Comparison of ENCODE assay signal across 9 mouse cellular contexts in genomic region chr7:127966371-127966918, GRCm38 (mm10). TPM values are rescaled to one million over a fixed set of nuclear protein-coding genes. Genes with fewer than 3 reads are reported as not detected.
DNase-seq lines count a peak whose midpoint lies in the region; ATAC-seq and TF ChIP-seq lines count a peak whose summit lies in the region.
"Had no signal": no experiment of that assay in that cellular context is flagged by ENCODE, and none has a peak within 500 bp of the region (broad histone marks: within the 10 kb centered on the region; RNA-seq: fewer than 3 reads in every experiment).

No protein-coding gene starts in this region.

- TF ChIP-seq CTCF in testis, adult 2 months (IDR thresholded peaks at IDR 0.05; ENCODE audit: control insufficient read depth, insufficient read depth, insufficient replicate concordance, low read depth, low read length): no peak
- TF ChIP-seq CTCF in cortical plate, adult 2 months (IDR thresholded peaks at IDR 0.05; ENCODE audit: extremely low read depth, insufficient read depth, low read length): no peak
- TF ChIP-seq CTCF in liver, embryonic 14.5 days (IDR thresholded peaks at IDR 0.05; ENCODE audit: low read depth): no peak

- WGBS in heart, embryonic 15.5 days: 13% methylated on average over 10 of the region's 10 CpGs
- WGBS in liver, embryonic 14.5 days (ENCODE audit: insufficient replicate concordance): 22% methylated on average over 10 of the region's 10 CpGs

- H3K36me3 ChIP-seq in testis, adult 2 months (ENCODE audit: control insufficient read depth, insufficient read depth, low read length): peaks cover 2% of the 10 kb centered on the region; the same call in 1 of the 2 replicates
- peaks cover 15% of the 10 kb centered on the region for H3K36me3 ChIP-seq in heart, embryonic 15.5 days
- H3K36me3 ChIP-seq in liver, embryonic 14.5 days (replicated peaks; ENCODE audit: control insufficient read depth, insufficient read depth, low read depth): peaks cover 20% of the 10 kb centered on the region

- H3K27ac ChIP-seq in testis, adult 2 months (ENCODE audit: control insufficient read depth, insufficient read depth, low read depth, low read length): peak overlapping the region; percentile 98
- H3K27ac ChIP-seq in cortical plate, adult 2 months (ENCODE audit: insufficient read depth, low read length): peak overlapping the region; percentile 98
- peak overlapping the region; percentile 96 for H3K27ac ChIP-seq in heart, embryonic 15.5 days
- peak overlapping the region; percentile 82 for H3K27ac ChIP-seq in liver, embryonic 14.5 days

- H3K27me3 ChIP-seq in testis, adult 2 months (ENCODE audit: control insufficient read depth, insufficient read depth, low read length): no peaks in the 10 kb centered on the region
- no peaks in the 10 kb centered on the region for H3K27me3 ChIP-seq in heart, embryonic 15.5 days
- no peaks in the 10 kb centered on the region for H3K27me3 ChIP-seq in liver, embryonic 14.5 days (ENCODE audit: control insufficient read depth, insufficient read depth, low read length)

- peak overlapping the region; percentile 62 for H3K4me2 ChIP-seq in heart, embryonic 15.5 days
- H3K4me2 ChIP-seq in liver, embryonic 14.5 days (ENCODE audit: low read depth): peak overlapping the region; percentile 96

- H3K9ac ChIP-seq in heart, embryonic 15.5 days: peak overlapping the region; percentile 95
- peak overlapping the region; percentile 84 for H3K9ac ChIP-seq in liver, embryonic 14.5 days (replicated peaks)

- no peaks in the 10 kb centered on the region; the same call in 1 of the 2 replicates for H3K4me1 ChIP-seq in testis, adult 2 months (ENCODE audit: control insufficient read depth, insufficient read depth, low read length)
- peaks cover 5% of the 10 kb centered on the region for H3K4me1 ChIP-seq in cortical plate, adult 2 months (ENCODE audit: control insufficient read depth, insufficient read depth, low read length)
- peaks cover 18% of the 10 kb centered on the region for H3K4me1 ChIP-seq in heart, embryonic 15.5 days (replicated peaks)
- peaks cover 9 to 10% of the 10 kb centered on the region in 2 experiments for H3K4me1 ChIP-seq in liver, embryonic 14.5 days (replicated peaks; ENCODE audit: control insufficient read depth in 2 of 2, insufficient read depth in 2 of 2, low read length in 1 of 2)

- H3K9me3 ChIP-seq in heart, embryonic 15.5 days (replicated peaks): no peaks in the 10 kb centered on the region
- H3K9me3 ChIP-seq in liver, embryonic 14.5 days (ENCODE audit: control insufficient read depth, low read length): no peaks in the 10 kb centered on the region

- DNase-seq in testis, postnatal 14 days (ENCODE audit: low spot score): no peak
- peak in 1 of 3 experiments; percentile 13 for DNase-seq in liver, embryonic 14.5 days (ENCODE audit: low read depth in 3 of 3, low spot score in 3 of 3)
- peak; percentile 30 for DNase-seq in thymus, postnatal 14 days

- TF ChIP-seq EP300 in liver, embryonic 14.5 days (IDR thresholded peaks at IDR 0.05; ENCODE audit: low read depth): no peak

- no peak for TF ChIP-seq POLR2A in testis, adult 2 months (IDR thresholded peaks at IDR 0.05; ENCODE audit: control insufficient read depth, low read depth, low read length)
- TF ChIP-seq POLR2A in cortical plate, adult 2 months (IDR thresholded peaks at IDR 0.05; ENCODE audit: extremely low read depth, insufficient read depth, low read length): no peak

- no peak for ATAC-seq in heart, embryonic 15.5 days (replicated peaks; ENCODE audit: insufficient number of reproducible peaks, insufficient read depth, low FRiP score, low read depth)
- ATAC-seq in liver, embryonic 14.5 days (ENCODE audit: insufficient read depth): no peak
- ATAC-seq in frontal cortex, adult (ENCODE audit: low TSS enrichment): no peak
- ATAC-seq in granulocyte monocyte progenitor cell, adult 5-6 weeks (replicated peaks; ENCODE audit: poor library complexity, severe bottlenecking): no peak

- H3K4me3 ChIP-seq in testis, adult 2 months (ENCODE audit: control insufficient read depth, low read depth, low read length): peak overlapping the region; percentile 91
- H3K4me3 ChIP-seq in cortical plate, adult 2 months (ENCODE audit: insufficient read depth, low read length): peak overlapping the region; percentile 89
- H3K4me3 ChIP-seq in heart, embryonic 15.5 days: peak overlapping the region; percentile 94
- H3K4me3 ChIP-seq in liver, embryonic 14.5 days (ENCODE audit: insufficient read depth in 1 of 2, low read depth in 2 of 2, low read length in 2 of 2): peak overlapping the region; percentile 75 to 95

RNA-seq across cellular contexts. Expression of gene Fus, which starts 0.8 kb away (rescaled TPM):
- 271 and 306 TPM in 2 replicates for polyA plus RNA-seq in testis, adult 2 months (2012; rRNA removed)
- 380 and 408 TPM in 2 replicates for polyA plus RNA-seq in cortical plate, adult 2 months (2012; rRNA removed)
- polyA plus RNA-seq in heart, embryonic 15.5 days (2015; fragmentation: Nextera tagmentation; extraction: Ambion mirVana): 254 and 307 TPM in 2 replicates
- 169 and 278 TPM in 2 replicates for polyA plus RNA-seq in liver, embryonic 14.5 days (2012; rRNA removed)
- 15.8 and 17.1 TPM in 2 replicates for polyA plus RNA-seq in liver, embryonic 14.5 days (2014; fragmentation: Nextera tagmentation; extraction: Ambion mirVana)
- total RNA-seq in granulocyte monocyte progenitor cell, adult 5-6 weeks (2014; fragmentation: Nextera tagmentation): 319 and 323 TPM in 2 replicates
- total RNA-seq in granulocyte monocyte progenitor cell, adult 5-6 weeks (2017): 60.8 and 62.2 TPM in 2 replicates

RNA-seq across cellular contexts. Expression of gene Prss36, which starts 19.9 kb away (rescaled TPM):
- polyA plus RNA-seq in testis, adult 2 months (2012; rRNA removed): 5.9 and 6.3 TPM in 2 replicates
- polyA plus RNA-seq in cortical plate, adult 2 months (2012; rRNA removed): 17.0 and 17.9 TPM in 2 replicates
- 7.9 and 10.0 TPM in 2 replicates for polyA plus RNA-seq in heart, embryonic 15.5 days (2015; fragmentation: Nextera tagmentation; extraction: Ambion mirVana)
- polyA plus RNA-seq in liver, embryonic 14.5 days (2012; rRNA removed): 2.0 and 2.3 TPM in 2 replicates
- 3.0 TPM in 2 replicates for polyA plus RNA-seq in liver, embryonic 14.5 days (2014; fragmentation: Nextera tagmentation; extraction: Ambion mirVana)
- total RNA-seq in granulocyte monocyte progenitor cell, adult 5-6 weeks (2014; fragmentation: Nextera tagmentation): 0.92 and 7.3 TPM in 2 replicates
- 0.90 and 3.3 TPM in 2 replicates for total RNA-seq in granulocyte monocyte progenitor cell, adult 5-6 weeks (2017)

RNA-seq across cellular contexts. Expression of gene Pycard, which starts 27.2 kb away (rescaled TPM):
- 2.9 and 3.1 TPM in 2 replicates for polyA plus RNA-seq in testis, adult 2 months (2012; rRNA removed)
- polyA plus RNA-seq in cortical plate, adult 2 months (2012; rRNA removed): 8.9 and 10.6 TPM in 2 replicates
- 42.8 and 56.1 TPM in 2 replicates for polyA plus RNA-seq in heart, embryonic 15.5 days (2015; fragmentation: Nextera tagmentation; extraction: Ambion mirVana)
- polyA plus RNA-seq in liver, embryonic 14.5 days (2012; rRNA removed): 13.8 and 20.2 TPM in 2 replicates
- 37.1 and 39.3 TPM in 2 replicates for polyA plus RNA-seq in liver, embryonic 14.5 days (2014; fragmentation: Nextera tagmentation; extraction: Ambion mirVana)
- 115 and 175 TPM in 2 replicates for total RNA-seq in granulocyte monocyte progenitor cell, adult 5-6 weeks (2014; fragmentation: Nextera tagmentation)
- total RNA-seq in granulocyte monocyte progenitor cell, adult 5-6 weeks (2017): 62.6 and 101 TPM in 2 replicates

RNA-seq across cellular contexts. Expression of gene Prss8, which starts 36.5 kb away (rescaled TPM):
- 0.26 and 4.0 TPM in 2 replicates for polyA plus RNA-seq in testis, adult 2 months (2012; rRNA removed)
- 0.08 and 0.15 TPM in 2 replicates for polyA plus RNA-seq in cortical plate, adult 2 months (2012; rRNA removed)
- 1.9 and 6.0 TPM in 2 replicates for polyA plus RNA-seq in heart, embryonic 15.5 days (2015; fragmentation: Nextera tagmentation; extraction: Ambion mirVana)
- polyA plus RNA-seq in liver, embryonic 14.5 days (2012; rRNA removed): 8.3 and 12.6 TPM in 2 replicates
- 9.8 and 10.3 TPM in 2 replicates for polyA plus RNA-seq in liver, embryonic 14.5 days (2014; fragmentation: Nextera tagmentation; extraction: Ambion mirVana)
- not detected in 2 replicates for total RNA-seq in granulocyte monocyte progenitor cell, adult 5-6 weeks (2014; fragmentation: Nextera tagmentation)
- total RNA-seq in granulocyte monocyte progenitor cell, adult 5-6 weeks (2017): 0.52 TPM in 1 of 2 replicates, not detected in the other
- total RNA-seq: heart, postnatal 36 days had no signal

RNA-seq across cellular contexts. Expression of gene Trim72, which starts 37.3 kb away (rescaled TPM):
- polyA plus RNA-seq in testis, adult 2 months (2012; rRNA removed): 0.25 and 0.32 TPM in 2 replicates
- 1.6 and 1.7 TPM in 2 replicates for polyA plus RNA-seq in cortical plate, adult 2 months (2012; rRNA removed)
- polyA plus RNA-seq in heart, embryonic 15.5 days (2015; fragmentation: Nextera tagmentation; extraction: Ambion mirVana): 0.77 and 1.1 TPM in 2 replicates
- 0.03 and 0.04 TPM in 2 replicates for polyA plus RNA-seq in liver, embryonic 14.5 days (2012; rRNA removed)
- polyA plus RNA-seq in liver, embryonic 14.5 days (2014; fragmentation: Nextera tagmentation; extraction: Ambion mirVana): not detected in 2 replicates
- not detected in 2 replicates for total RNA-seq in granulocyte monocyte progenitor cell, adult 5-6 weeks (2014; fragmentation: Nextera tagmentation)
- total RNA-seq in granulocyte monocyte progenitor cell, adult 5-6 weeks (2017): not detected in 2 replicates
